In the genomic region with DNA sequence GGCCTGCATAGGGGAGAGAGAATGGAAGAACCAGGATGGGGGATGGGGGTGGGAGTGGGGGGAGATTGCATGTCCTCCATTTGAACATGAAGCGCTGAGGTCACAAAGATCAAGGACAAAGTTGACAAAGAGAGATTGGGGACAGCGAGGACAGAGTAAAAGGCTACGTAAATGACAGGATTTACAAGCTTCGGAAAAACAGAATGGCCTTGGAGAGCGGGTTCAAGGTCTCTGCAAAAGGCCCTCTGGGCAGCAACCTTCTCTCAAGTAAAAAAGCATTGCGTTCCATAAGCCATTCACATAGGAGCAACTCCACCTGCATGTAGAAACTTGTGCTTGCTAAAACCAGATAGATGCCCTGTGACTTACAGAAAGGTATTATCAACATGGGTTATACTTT, we compare ENCODE assay signal across 11 mouse cellular contexts.
"Had no signal": no experiment of that assay in that cellular context is flagged by ENCODE, and none has a peak within 500 bp of the region (broad histone marks: within the 10 kb centered on the region; RNA-seq: fewer than 3 reads in every experiment).

No protein-coding gene starts in this region.

- H3K27me3 ChIP-seq: kidney, embryonic 15.5 days; liver, embryonic 13.5 days had no signal

- H3K36me3 ChIP-seq: kidney, embryonic 15.5 days; liver, embryonic 13.5 days had no signal

- H3K4me1 ChIP-seq: kidney, embryonic 15.5 days; liver, embryonic 13.5 days had no signal

- H3K4me3 ChIP-seq: kidney, embryonic 15.5 days; left cerebral cortex, adult 2 months; liver, embryonic 13.5 days had no signal

- DNase-seq: kidney, postnatal 10 days; kidney, postnatal 36 days; layer of hippocampus, postnatal 36 days; liver, embryonic 13.5 days; lung, adult 2 months; lung, postnatal 14 days; lung, postnatal 4 days; midbrain, embryonic 14.5 days; thymus, postnatal 25 days had no signal

- H3K9ac ChIP-seq: kidney, embryonic 15.5 days; liver, embryonic 13.5 days had no signal

- H3K27ac ChIP-seq: kidney, embryonic 15.5 days; left cerebral cortex, adult 2 months; liver, embryonic 13.5 days had no signal
